Mouse (Mus musculus): ENCODE results near the gene Ccdc162. TPM values are rescaled to one million over a fixed set of nuclear protein-coding genes. Genes with fewer than 3 reads are reported as not detected.

Gene Ccdc162
- polyA plus RNA-seq, 1 experiment from 2014 or later: 1.4 TPM

DNA sequence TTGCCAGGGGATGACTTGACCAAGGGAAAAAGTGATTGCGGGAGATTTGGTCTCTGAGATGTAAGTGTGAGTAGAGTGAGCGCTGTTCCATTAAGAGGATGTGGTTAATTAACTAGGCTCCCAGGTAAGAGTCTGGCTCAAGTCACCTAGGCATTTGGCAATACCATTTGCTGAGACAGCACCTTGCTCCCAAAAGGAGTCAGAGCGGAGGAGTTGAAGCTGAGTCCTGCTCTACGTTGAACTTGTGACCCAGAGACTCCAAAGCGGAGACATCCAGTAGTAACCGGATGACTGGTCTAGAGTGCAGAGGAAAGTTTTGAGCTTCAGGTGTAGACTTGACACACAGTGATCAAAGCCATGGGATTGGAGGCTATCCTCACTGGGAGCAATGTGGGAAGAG, 174.4 kb downstream of the Ccdc162 start:
- WGBS: 96% methylated on average over 6 of the region's 6 CpGs
- Histone ChIP-seq H3K4me3 (no peak overlapping the region), H3K36me3 (peaks cover 18% of the 10 kb centered on the region), H3K4me1 (peaks cover 10% of the 10 kb centered on the region; the same call in 1 of the 2 replicates), H3K27me3 (no peaks in the 10 kb centered on the region), H3K4me2 (replicated peaks) (no peak overlapping the region), H3K9ac (no peak overlapping the region), H3K27ac (no peak overlapping the region), H3K9me3 (replicated peaks) (no peaks in the 10 kb centered on the region)
- ATAC-seq (ENCODE audit: low FRiP score): no peak

DNA sequence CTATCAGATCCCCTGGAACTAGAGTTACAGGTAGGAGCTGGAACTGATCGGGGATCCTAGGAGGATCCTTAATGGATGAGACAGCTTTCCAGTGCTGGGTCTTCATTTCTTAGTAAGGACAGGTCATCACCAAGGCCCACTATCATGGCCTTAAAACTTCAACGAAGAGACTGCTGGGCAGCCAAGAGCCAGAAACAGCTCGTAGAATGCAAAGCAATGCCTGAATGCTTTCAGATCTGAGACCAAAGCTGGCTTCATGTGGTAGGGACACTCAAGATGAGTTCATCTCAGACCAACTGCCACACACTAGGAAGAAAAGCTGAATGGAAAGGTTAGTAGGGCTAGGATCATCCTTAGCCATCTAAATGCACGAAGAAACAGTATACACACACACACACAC, 177.4 kb downstream of the Ccdc162 start:
- ATAC-seq (ENCODE audit: low FRiP score): no peak
- H3K4me3 ChIP-seq: no peak overlapping the region
- H3K9me3 ChIP-seq (replicated peaks): no peaks in the 10 kb centered on the region
- H3K27ac ChIP-seq: no peak overlapping the region
- no peaks in the 10 kb centered on the region for H3K27me3 ChIP-seq
- H3K36me3 ChIP-seq: peaks cover 38% of the 10 kb centered on the region
- no peak overlapping the region for H3K9ac ChIP-seq
- H3K4me1 ChIP-seq: no peaks in the 10 kb centered on the region
- no peak overlapping the region for H3K4me2 ChIP-seq (replicated peaks)
- 99% methylated on average over 4 of the region's 4 CpGs for WGBS

DNA sequence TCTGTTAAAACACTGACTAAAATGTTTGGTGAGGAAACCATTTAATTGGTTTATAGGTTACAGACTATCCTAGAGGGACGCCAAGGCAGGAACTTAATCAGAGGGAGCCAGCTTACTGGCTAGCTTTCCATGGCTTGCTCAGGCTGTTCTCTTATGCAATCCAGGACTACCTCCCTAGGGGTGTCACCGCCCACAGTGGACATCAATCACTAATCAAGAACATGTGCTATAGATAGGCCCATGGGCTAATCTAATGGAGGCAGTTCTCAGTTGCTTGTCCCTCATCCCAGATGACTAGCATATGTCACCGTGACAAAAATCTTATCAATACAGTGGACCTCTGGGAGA, 178.5 kb downstream of the Ccdc162 start:
- no peak overlapping the region for H3K4me3 ChIP-seq
- H3K9ac ChIP-seq: no peak overlapping the region
- no peak overlapping the region for H3K27ac ChIP-seq
- no peak overlapping the region for H3K4me2 ChIP-seq (replicated peaks)
- no peaks in the 10 kb centered on the region for H3K9me3 ChIP-seq (replicated peaks)
- no peaks in the 10 kb centered on the region for H3K4me1 ChIP-seq
- H3K27me3 ChIP-seq: no peaks in the 10 kb centered on the region
- WGBS: 96% methylated on average over 3 of the region's 3 CpGs
- H3K36me3 ChIP-seq: peaks cover 49% of the 10 kb centered on the region
- no peak for ATAC-seq (ENCODE audit: low FRiP score)

DNA sequence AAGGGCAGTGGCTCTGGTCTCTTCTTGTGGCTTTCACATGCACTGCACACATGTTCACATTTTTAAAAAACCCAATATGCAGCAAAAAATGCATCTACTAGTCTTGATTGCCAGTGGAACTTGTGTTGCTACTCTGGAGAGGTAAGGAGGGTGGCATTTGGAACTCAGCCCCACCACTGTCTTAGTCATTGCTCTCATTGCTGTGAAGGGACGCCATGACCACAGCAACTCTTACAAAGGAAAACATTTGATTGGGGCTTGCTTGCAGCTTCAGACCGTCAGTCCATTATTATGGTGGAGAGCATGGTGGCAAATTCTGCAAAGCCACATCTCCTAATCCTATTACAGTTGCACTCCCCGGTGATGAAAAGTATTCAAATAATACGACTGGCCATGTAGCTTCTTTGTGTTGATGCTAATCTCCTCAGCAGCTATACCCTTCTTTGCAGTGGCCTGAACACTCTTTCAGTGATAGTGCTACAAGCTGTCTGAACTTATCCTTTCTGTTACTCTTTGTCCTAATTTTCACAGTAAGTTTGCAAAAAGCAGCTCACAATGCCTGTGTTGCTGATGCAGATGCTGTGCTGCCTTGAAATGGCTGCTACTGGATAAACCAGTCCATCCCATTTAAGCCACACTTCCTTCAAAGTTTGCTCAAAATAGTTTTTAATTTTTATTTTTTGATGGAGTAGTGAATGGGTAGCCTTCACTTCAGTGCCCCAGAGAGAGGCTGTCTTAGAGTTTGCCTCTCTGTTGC, 179.0 kb downstream of the Ccdc162 start:
- peaks cover 54% of the 10 kb centered on the region for H3K36me3 ChIP-seq
- no peak overlapping the region for H3K9ac ChIP-seq
- WGBS: 91% methylated on average over 4 of the region's 4 CpGs
- no peaks in the 10 kb centered on the region for H3K4me1 ChIP-seq
- H3K9me3 ChIP-seq (replicated peaks): no peaks in the 10 kb centered on the region
- H3K4me2 ChIP-seq (replicated peaks): no peak overlapping the region
- ATAC-seq (ENCODE audit: low FRiP score): no peak
- no peak overlapping the region for H3K27ac ChIP-seq
- no peak overlapping the region for H3K4me3 ChIP-seq
- H3K27me3 ChIP-seq: no peaks in the 10 kb centered on the region

DNA sequence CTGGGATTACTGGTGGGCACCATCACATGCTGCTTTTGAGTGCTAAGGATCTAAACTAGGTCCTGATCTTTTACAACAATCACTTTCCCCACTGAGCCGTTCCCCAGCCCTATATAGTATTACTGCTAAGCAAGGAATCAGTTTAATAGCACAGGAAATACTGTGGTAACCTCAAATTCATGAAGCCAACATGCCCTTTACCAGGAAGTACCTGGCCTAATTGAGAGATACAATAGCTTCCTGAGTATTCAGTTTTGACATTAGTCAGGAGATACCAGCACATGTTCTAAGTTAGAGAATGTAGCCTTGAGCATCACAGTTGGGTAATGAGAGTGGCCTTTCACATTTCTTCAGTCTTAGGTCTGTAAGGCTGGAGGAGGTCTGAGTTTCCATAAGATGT, 179.7 kb downstream of the Ccdc162 start:
- H3K9me3 ChIP-seq (replicated peaks): no peaks in the 10 kb centered on the region
- H3K9ac ChIP-seq: no peak overlapping the region
- peaks cover 56% of the 10 kb centered on the region for H3K36me3 ChIP-seq
- H3K27ac ChIP-seq: no peak overlapping the region
- 97% methylated on average over 1 of the region's 1 CpGs for WGBS
- H3K4me3 ChIP-seq: no peak overlapping the region
- H3K4me2 ChIP-seq (replicated peaks): no peak overlapping the region
- no peaks in the 10 kb centered on the region for H3K4me1 ChIP-seq
- ATAC-seq (ENCODE audit: low FRiP score): no peak
- H3K27me3 ChIP-seq: no peaks in the 10 kb centered on the region

DNA sequence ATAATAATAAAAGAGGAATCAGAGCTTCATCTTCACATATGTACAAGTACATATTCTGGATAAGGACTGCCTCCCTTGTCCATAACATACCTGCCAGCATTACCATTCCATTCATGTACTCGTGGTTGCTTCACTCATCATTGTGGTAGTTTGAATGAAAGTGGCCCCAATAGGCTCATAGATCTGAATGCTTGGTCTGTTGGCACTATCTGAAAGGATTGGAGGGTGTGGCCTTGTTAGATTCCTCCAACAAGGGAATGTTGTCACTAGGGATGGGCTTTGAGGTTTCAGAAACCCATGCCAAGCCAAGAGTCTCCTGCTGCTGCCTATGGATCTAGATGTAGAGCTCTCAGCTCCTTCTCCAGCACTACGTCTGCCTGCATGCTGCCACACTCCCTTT, 180.4 kb downstream of the Ccdc162 start:
- Histone ChIP-seq H3K27ac (no peak overlapping the region), H3K4me2 (replicated peaks) (no peak overlapping the region), H3K9me3 (replicated peaks) (no peaks in the 10 kb centered on the region), H3K4me1 (no peaks in the 10 kb centered on the region), H3K27me3 (no peaks in the 10 kb centered on the region), H3K4me3 (no peak overlapping the region), H3K9ac (no peak overlapping the region), H3K36me3 (peaks cover 62% of the 10 kb centered on the region)
- no peak for ATAC-seq (ENCODE audit: low FRiP score)
- WGBS: 92% methylated on average over 2 of the region's 2 CpGs

DNA sequence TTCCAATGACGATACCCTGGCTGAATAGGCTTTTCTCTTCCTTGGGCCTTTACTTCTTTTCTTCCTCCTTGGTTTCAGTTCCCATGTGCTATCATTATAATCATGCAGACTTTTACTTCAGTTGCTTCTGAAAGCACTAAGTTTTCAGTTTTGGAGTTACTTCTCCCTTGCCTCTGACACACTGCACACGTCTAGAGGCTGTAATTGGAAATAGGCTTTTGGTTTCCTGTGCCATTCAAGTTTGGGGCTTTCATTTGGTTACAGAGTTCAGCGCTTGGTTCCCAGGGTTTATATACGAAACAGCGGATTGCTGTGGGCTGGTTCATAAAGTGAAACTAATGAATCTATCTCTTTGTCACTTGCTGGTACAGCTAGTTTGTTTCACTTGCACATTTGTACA, 186.5 kb downstream of the Ccdc162 start:
- no peak for ATAC-seq (ENCODE audit: low FRiP score)
- no peak overlapping the region for H3K27ac ChIP-seq

DNA sequence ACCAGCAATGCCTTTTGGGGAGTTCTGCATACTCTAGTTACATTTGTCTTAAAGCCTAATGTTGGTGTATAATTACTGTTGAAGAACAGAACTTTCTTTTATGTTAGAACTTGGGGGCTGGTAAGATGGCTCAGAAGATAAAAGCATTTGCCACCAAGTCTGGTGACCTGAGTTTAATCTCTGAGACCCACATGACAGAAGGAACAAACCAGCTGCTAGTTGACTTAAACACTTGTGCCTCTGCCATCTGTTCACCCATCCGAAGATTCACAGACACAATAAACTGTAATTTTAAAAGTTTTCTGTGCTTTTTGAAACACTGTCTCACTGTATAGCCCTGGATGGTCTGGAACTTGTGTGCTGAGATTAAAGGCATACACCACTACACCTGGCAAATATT, 190.7 kb downstream of the Ccdc162 start:
- Histone ChIP-seq H3K9ac (no peak overlapping the region), H3K4me1 (peaks cover 21% of the 10 kb centered on the region), H3K27me3 (no peaks in the 10 kb centered on the region), H3K4me3 (no peak overlapping the region), H3K27ac (no peak overlapping the region), H3K9me3 (replicated peaks) (no peaks in the 10 kb centered on the region), H3K4me2 (replicated peaks) (no peak overlapping the region), H3K36me3 (peaks cover 31% of the 10 kb centered on the region)
- ATAC-seq (ENCODE audit: low FRiP score): no peak
- WGBS: 72% methylated on average over 1 of the region's 1 CpGs

More for the DNA sequence above, 186.5 kb downstream of the Ccdc162 start:
- Histone ChIP-seq H3K9me3 (replicated peaks) (no peaks in the 10 kb centered on the region), H3K27me3 (no peaks in the 10 kb centered on the region), H3K4me3 (no peak overlapping the region), H3K9ac (no peak overlapping the region), H3K4me2 (replicated peaks) (no peak overlapping the region), H3K36me3 (peaks cover 63% of the 10 kb centered on the region), H3K4me1 (no peaks in the 10 kb centered on the region)
- 90% methylated on average over 5 of the region's 5 CpGs for WGBS

DNA sequence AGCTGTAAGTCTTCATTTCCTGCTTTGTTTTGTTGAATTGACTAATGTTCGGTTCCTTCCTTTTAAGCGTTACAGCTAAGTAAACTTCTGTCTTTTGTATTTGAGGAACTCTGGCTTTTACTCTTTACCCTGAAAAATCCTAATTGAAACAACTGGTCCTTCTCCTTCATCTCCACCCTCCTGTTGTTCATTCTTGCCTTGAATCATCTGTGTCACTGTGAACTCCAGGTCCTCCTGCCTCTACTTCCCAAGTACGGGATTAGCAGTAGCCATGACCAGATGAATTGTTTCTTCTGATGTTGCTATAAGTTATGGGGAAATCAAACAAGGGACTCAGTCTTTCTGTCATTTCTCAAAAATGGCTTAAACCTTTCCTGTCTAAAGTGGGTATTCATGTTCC, 193.0 kb downstream of the Ccdc162 start:
- H3K27me3 ChIP-seq: no peaks in the 10 kb centered on the region
- H3K4me2 ChIP-seq (replicated peaks): no peak overlapping the region
- 85% methylated on average over 3 of the region's 3 CpGs for WGBS
- no peaks in the 10 kb centered on the region for H3K9me3 ChIP-seq (replicated peaks)
- no peak overlapping the region for H3K4me3 ChIP-seq
- peaks cover 21% of the 10 kb centered on the region for H3K4me1 ChIP-seq
- H3K36me3 ChIP-seq: peaks cover 14% of the 10 kb centered on the region
- H3K9ac ChIP-seq: no peak overlapping the region
- ATAC-seq (ENCODE audit: low FRiP score): no peak
- H3K27ac ChIP-seq: no peak overlapping the region

DNA sequence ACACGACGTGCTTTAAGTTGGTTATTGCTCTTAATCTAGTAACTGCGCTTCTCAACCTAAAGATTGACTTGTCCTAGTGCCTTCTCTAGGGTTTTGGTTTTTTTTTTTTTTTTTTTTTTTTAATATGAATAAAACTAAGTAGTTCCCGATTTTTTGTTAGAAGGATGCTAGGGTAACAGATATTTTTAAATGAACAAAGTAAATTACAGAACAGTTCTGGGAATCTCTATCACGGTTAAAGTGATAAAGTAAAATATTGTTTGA, 196.1 kb downstream of the Ccdc162 start:
- ATAC-seq (ENCODE audit: low FRiP score): no peak
- Histone ChIP-seq H3K36me3 (no peaks in the 10 kb centered on the region), H3K4me2 (replicated peaks) (peak overlapping the region; percentile 83), H3K4me3 (peak overlapping the region; percentile 70), H3K4me1 (peaks cover 21% of the 10 kb centered on the region), H3K9me3 (replicated peaks) (no peaks in the 10 kb centered on the region), H3K9ac (peak overlapping the region; percentile 88), H3K27ac (no peak overlapping the region), H3K27me3 (no peaks in the 10 kb centered on the region)
- WGBS: 8% methylated on average over 5 of the region's 5 CpGs

DNA sequence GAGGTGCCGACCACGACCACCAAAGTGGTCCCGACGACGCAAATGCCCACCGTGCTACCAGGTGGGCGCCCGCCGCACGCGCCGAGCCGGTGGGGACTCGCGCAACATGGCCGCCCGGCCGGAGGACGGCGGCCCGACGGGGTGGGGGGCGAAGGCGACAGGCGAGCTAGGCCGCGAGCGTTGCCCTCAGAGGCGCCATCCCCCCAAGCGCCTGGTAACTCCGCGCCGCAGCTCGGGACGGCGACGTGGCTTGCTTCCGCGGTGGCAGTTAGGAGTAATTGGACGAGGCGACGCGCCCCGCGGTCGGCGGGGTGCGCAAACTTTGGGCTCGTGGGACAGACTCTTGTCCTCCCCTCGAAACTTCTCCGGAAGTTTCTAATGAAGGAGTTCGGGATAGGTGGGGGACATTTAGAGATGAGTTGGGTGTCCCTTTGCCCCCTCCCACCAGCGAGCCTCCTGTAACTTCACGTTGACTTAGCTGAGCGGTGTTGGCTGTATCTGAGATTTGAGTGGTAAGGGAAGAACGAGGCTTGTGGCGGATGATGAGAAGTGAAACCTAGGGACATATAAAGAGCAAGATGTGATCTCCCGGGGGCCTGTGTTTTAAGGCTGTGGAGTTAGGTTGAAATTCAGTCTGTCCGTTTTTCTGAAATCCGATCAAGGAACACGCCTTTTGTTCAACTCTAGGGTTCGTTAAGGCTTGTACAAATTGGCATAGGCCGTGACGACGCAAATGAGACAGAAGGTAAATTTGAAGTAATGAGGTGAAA, 196.6 kb downstream of the Ccdc162 start:
- Histone ChIP-seq H3K27ac (peak overlapping the region; percentile 94), H3K4me2 (replicated peaks) (peak overlapping the region; percentile 83), H3K4me1 (peaks cover 21% of the 10 kb centered on the region), H3K4me3 (peak overlapping the region; percentile 70), H3K36me3 (no peaks in the 10 kb centered on the region), H3K27me3 (no peaks in the 10 kb centered on the region), H3K9me3 (replicated peaks) (no peaks in the 10 kb centered on the region), H3K9ac (peak overlapping the region; percentile 88)
- peak; percentile 65; the same call in 1 of the 2 replicates for ATAC-seq (ENCODE audit: low FRiP score)
- under 1% methylated on average over 64 of the region's 65 CpGs for WGBS

DNA sequence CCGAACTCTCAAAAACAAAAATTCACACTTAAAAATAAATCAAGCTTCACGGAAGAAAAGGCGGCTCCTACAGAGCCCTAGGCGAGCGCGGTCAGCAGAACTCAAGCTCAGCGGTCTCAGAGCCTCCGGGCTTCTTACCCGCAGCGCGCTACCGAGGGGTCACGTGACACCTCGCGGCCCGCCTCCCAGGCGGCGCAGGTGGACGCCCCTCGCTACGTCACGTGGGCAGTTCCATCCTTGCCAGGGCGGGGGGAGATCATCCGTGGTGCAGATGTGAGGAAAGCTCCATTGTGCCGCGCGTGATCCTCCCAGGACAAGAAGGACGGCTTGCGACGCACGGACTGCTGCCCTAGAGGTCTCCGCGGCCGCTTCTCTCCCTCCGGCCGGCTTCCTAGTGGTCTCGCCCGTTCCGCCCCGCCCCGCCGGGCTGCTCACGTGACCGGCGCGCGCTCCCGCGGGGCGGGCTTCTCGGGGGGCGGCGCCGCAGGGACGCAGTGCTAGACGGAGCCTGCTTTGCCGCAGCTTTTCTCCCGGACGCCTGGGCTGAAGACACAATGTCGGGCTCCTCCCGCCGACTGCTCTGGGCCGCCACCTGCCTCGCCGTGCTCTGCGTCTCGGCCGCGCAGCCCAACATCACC, 197.3 kb downstream of the Ccdc162 start, which contains the start of gene Cd164:
TSS of gene Cd164 (plus strand) at position 434 of the 638 bp plus-strand sequence.
- no peaks in the 10 kb centered on the region for H3K27me3 ChIP-seq
- WGBS: under 1% methylated on average over 68 of the region's 69 CpGs
- H3K4me3 ChIP-seq: peak within 1 kb of the TSS; percentile 70
- no peaks in the 10 kb centered on the region for H3K36me3 ChIP-seq
- peak within 1 kb of the TSS; percentile 94 for H3K27ac ChIP-seq
- peaks cover 21% of the 10 kb centered on the region for H3K4me1 ChIP-seq
- peak; percentile 96 for ATAC-seq (ENCODE audit: low FRiP score)
- H3K4me2 ChIP-seq (replicated peaks): peak within 1 kb of the TSS; percentile 83
- no peaks in the 10 kb centered on the region for H3K9me3 ChIP-seq (replicated peaks)
- peak within 1 kb of the TSS; percentile 88 for H3K9ac ChIP-seq
